Mouse (Mus musculus) lung, embryonic 14.5 days (tissue): ENCODE data around the gene Hnrnpc. TPM values are rescaled to one million over a fixed set of nuclear protein-coding genes. Genes with fewer than 3 reads are reported as not detected.
"Not testable (repeated sequence)": the region's sequence is repeated elsewhere in the genome, so short reads cannot be mapped to it uniquely, and the experiment has no call there.

ENCODE experiments used
- ATAC-seq: fragments of 200-750 bp; cut with Nextera tagmentation; 2 replicates; pipeline ENCODE4 v1.8.0; 2017; ENCODE audit warnings: mild to moderate bottlenecking, moderate TSS enrichment, moderate library complexity; ENCODE audit not compliant: insufficient read depth
- DNase-seq: peaks from one replicate; pipeline ENCODE4 v3.0.0-alpha.2; 2015
- H3K27ac ChIP-seq: fragments of 300-500 bp; sonication (generic); 2 replicates; pipeline ENCODE4 v1.5.1; 2014; ENCODE audit warnings: low read depth, mild to moderate bottlenecking, moderate library complexity
- H3K27me3 ChIP-seq: fragments of 300-500 bp; sonication (generic); 2 replicates; pipeline ENCODE4 v1.6.1; 2014; ENCODE audit warnings: low read length, control low read depth; ENCODE audit not compliant: insufficient read depth
- H3K36me3 ChIP-seq: fragments of 300-500 bp; sonication (generic); 2 replicates; pipeline ENCODE4 v1.6.1; 2014; ENCODE audit warnings: control low read depth; ENCODE audit not compliant: insufficient read depth
- H3K4me1 ChIP-seq: fragments of 300-500 bp; sonication (generic); 2 replicates; pipeline ENCODE4 v1.6.1; 2014; ENCODE audit warnings: antibody characterized with exemption, control low read depth; ENCODE audit not compliant: insufficient read depth
- H3K4me2 ChIP-seq: fragments of 300-500 bp; sonication (generic); 2 replicates; pipeline ENCODE4 v1.6.1; 2014; ENCODE audit warnings: mild to moderate bottlenecking
- H3K4me3 ChIP-seq: fragments of 300-500 bp; sonication (generic); 2 replicates; pipeline ENCODE4 v1.5.1; 2014; ENCODE audit warnings: low read depth, low read length
- H3K9ac ChIP-seq: fragments of 300-500 bp; sonication (generic); 2 replicates; pipeline ENCODE4 v1.6.1; 2014
- H3K9me3 ChIP-seq: fragments of 300-500 bp; sonication (generic); 2 replicates; pipeline ENCODE4 v1.6.1; 2016; ENCODE audit warnings: low read depth, low read length, control low read depth
- CTCF ChIP-seq: IDR thresholded peaks from 2 replicates; pipeline ENCODE4 v1.5.1; 2016; ENCODE audit warnings: antibody characterized with exemption, low read depth
- WGBS: fragments of 180-500 bp; shearing (Covaris S2); extraction: QIAGEN DNeasy Blood & Tissue Kit; methylation state at CpG from one replicate; pipeline ENCODE4 v1.1.7; 2014; 5-methylcytosine and 5-hydroxymethylcytosine counted together
- polyA plus RNA-seq: library from polyadenylated mRNA; unstranded; fragments of >200 nt; fragmentation: Nextera tagmentation; extraction: Ambion mirVana; gene quantifications from 2 replicates; pipeline ENCODE4 v1.2.1, GENCODE M21; 2014

Hnrnpc gene
- polyA plus RNA-seq, 1 experiment from 2014 or later: 695 TPM

- H3K9ac ChIP-seq: no peak overlapping the region
- TF ChIP-seq CTCF: no peak
- no peak overlapping the region for H3K27ac ChIP-seq
- no peak for ATAC-seq
- H3K4me1 ChIP-seq: no peaks in the 10 kb centered on the region
- 68% methylated on average over 9 of the region's 9 CpGs for WGBS
- H3K9me3 ChIP-seq: no peaks in the 10 kb centered on the region
- H3K27me3 ChIP-seq: no peaks in the 10 kb centered on the region
- no peaks in the 10 kb centered on the region for H3K36me3 ChIP-seq
- H3K4me2 ChIP-seq: no peak overlapping the region
- no peak for DNase-seq
- no peak overlapping the region for H3K4me3 ChIP-seq
These were observed 57.8 kb downstream of the Hnrnpc start for GRCm38 (mm10) chr14:52045966-52046565.

GRCm38 (mm10) chr14:52044901-52045678 lies 58.7 kb downstream of the Hnrnpc start:
- H3K9ac ChIP-seq: no peak overlapping the region
- no peaks in the 10 kb centered on the region for H3K4me1 ChIP-seq
- 6% methylated on average over 8 of the region's 8 CpGs for WGBS
- DNase-seq (peak; percentile 64), ATAC-seq (peak; percentile 68)
- no peaks in the 10 kb centered on the region for H3K36me3 ChIP-seq
- H3K27ac ChIP-seq: no peak overlapping the region
- no peak overlapping the region for H3K4me3 ChIP-seq
- TF ChIP-seq CTCF: peak; percentile 61
- H3K9me3 ChIP-seq: no peaks in the 10 kb centered on the region
- no peaks in the 10 kb centered on the region for H3K27me3 ChIP-seq
- H3K4me2 ChIP-seq: no peak overlapping the region

GRCm38 (mm10) chr14:52043446-52043845 lies 60.4 kb downstream of the Hnrnpc start:
- 61% methylated on average over 6 of the region's 6 CpGs for WGBS
- DNase-seq (no peak), ATAC-seq (no peak)
- Histone ChIP-seq H3K9me3 (no peaks in the 10 kb centered on the region), H3K4me1 (no peaks in the 10 kb centered on the region), H3K36me3 (no peaks in the 10 kb centered on the region), H3K4me3 (no peak overlapping the region), H3K27ac (no peak overlapping the region), H3K27me3 (no peaks in the 10 kb centered on the region), H3K9ac (no peak overlapping the region), H3K4me2 (no peak overlapping the region)
- TF ChIP-seq CTCF: no peak

GRCm38 (mm10) chr14:52042359-52042758 lies 61.5 kb downstream of the Hnrnpc start, which contains the start of gene Olfr221:
Gene Olfr221, minus strand, starts transcription at chr14:52042459.
- not testable (repeated sequence) for DNase-seq, H3K9ac ChIP-seq, H3K4me3 ChIP-seq, H3K9me3 ChIP-seq, H3K36me3 ChIP-seq, ATAC-seq, H3K27me3 ChIP-seq, H3K4me2 ChIP-seq, H3K27ac ChIP-seq, H3K4me1 ChIP-seq
- WGBS: 63% methylated on average over 3 of the region's 3 CpGs

- no peak for DNase-seq
- Histone ChIP-seq H3K9me3 (no peaks in the 10 kb centered on the region), H3K27me3 (no peaks in the 10 kb centered on the region), H3K4me3 (no peak overlapping the region), H3K9ac (no peak overlapping the region), H3K4me1 (no peaks in the 10 kb centered on the region), H3K4me2 (no peak overlapping the region), H3K27ac (no peak overlapping the region), H3K36me3 (no peaks in the 10 kb centered on the region)
- TF ChIP-seq CTCF: no peak
- no peak for ATAC-seq
- 85% methylated on average over 5 of the region's 5 CpGs for WGBS
These were observed 64.5 kb downstream of the Hnrnpc start for GRCm38 (mm10) chr14:52039332-52039731.

GRCm38 (mm10) chr14:52035926-52036325 lies 67.9 kb downstream of the Hnrnpc start:
- no peaks in the 10 kb centered on the region for H3K27me3 ChIP-seq
- no peaks in the 10 kb centered on the region for H3K9me3 ChIP-seq
- H3K9ac ChIP-seq: no peak overlapping the region
- H3K4me2 ChIP-seq: no peak overlapping the region
- no peaks in the 10 kb centered on the region for H3K36me3 ChIP-seq
- DNase-seq (no peak), ATAC-seq (peak; percentile 14; the same call in 1 of the 2 replicates)
- H3K4me1 ChIP-seq: no peaks in the 10 kb centered on the region
- no peak overlapping the region for H3K4me3 ChIP-seq
- 61% methylated on average over 6 of the region's 6 CpGs for WGBS
- no peak overlapping the region for H3K27ac ChIP-seq
- no peak for TF ChIP-seq CTCF

- H3K36me3 ChIP-seq: no peaks in the 10 kb centered on the region
These were observed 77.5 kb downstream of the Hnrnpc start for GRCm38 (mm10) chr14:52026342-52026741.

More at GRCm38 (mm10) chr14:52026342-52026741, 77.5 kb downstream of the Hnrnpc start:
- no peak for DNase-seq
- Histone ChIP-seq H3K9me3 (no peaks in the 10 kb centered on the region), H3K27me3 (no peaks in the 10 kb centered on the region), H3K27ac (no peak overlapping the region), H3K4me2 (no peak overlapping the region), H3K4me3 (no peak overlapping the region), H3K9ac (no peak overlapping the region), H3K4me1 (peaks cover 8% of the 10 kb centered on the region; the same call in 1 of the 2 replicates)
- no peak for ATAC-seq
- no peak for TF ChIP-seq CTCF
- 76% methylated on average over 4 of the region's 4 CpGs for WGBS
